Mouse (Mus musculus) cerebellum, postnatal 36 days (tissue): ENCODE measurements at regions not wholly inside any gene's neighbourhood (a gene's known extent, or its start where the extent isn't known, plus 50 kb on each side); places are given as distances from the start of the nearest gene placed in this dataset.

Experiments used
- DNase-seq, 2 experiments: peaks; one replicate each; pipeline ENCODE4 v3.0.0; 2021 to 2022; ENCODE audit warnings: mixed read lengths in 2 of 2

- no peak for DNase-seq
Observed at GRCm38 (mm10) chr10:111893941-111894340, 78.5 kb upstream of the Krr1 start.

GRCm38 (mm10) chr10:111897361-111897760 is 75.1 kb upstream of the Krr1 start:
- no peak for DNase-seq

GRCm38 (mm10) chr10:111900723-111901716 is 71.4 kb upstream of the Krr1 start:
- no peak for DNase-seq

GRCm38 (mm10) chr10:111903956-111904355 is 68.5 kb upstream of the Krr1 start:
- DNase-seq, result peak; percentile 34 to 39

GRCm38 (mm10) chr10:111907836-111908235 is 64.6 kb upstream of the Krr1 start:
- DNase-seq, result peak; percentile 97 to 98

GRCm38 (mm10) chr10:111912561-111912960 is 59.9 kb upstream of the Krr1 start:
- peak; percentile 81 to 83 for DNase-seq

- no peak for DNase-seq
Observed at GRCm38 (mm10) chr10:111913066-111913785, 59.2 kb upstream of the Krr1 start.

- DNase-seq, result no peak
Observed at GRCm38 (mm10) chr10:111914231-111914630, 58.2 kb upstream of the Krr1 start.

- no peak for DNase-seq
Observed at GRCm38 (mm10) chr10:111918071-111918507, 54.4 kb upstream of the Krr1 start.

- no peak for DNase-seq
Observed at GRCm38 (mm10) chr10:111919475-111919874, 53.0 kb upstream of the Krr1 start.

- no peak for DNase-seq
Observed at GRCm38 (mm10) chr10:111921492-111921891, 51.0 kb upstream of the Krr1 start.
